Mouse (Mus musculus) kidney, embryonic 16.5 days (tissue): ENCODE measurements around the gene Snrpc. TPM values are rescaled to one million over a fixed set of nuclear protein-coding genes. Genes with fewer than 3 reads are reported as not detected.

Experiments
- ATAC-seq: fragments of 200-750 bp; cut with Nextera tagmentation; 2 replicates; pipeline ENCODE4 v1.8.0; 2017; ENCODE audit warnings: moderate TSS enrichment; ENCODE audit not compliant: low FRiP score, low TSS enrichment
- H3K27ac ChIP-seq: fragments of 300-500 bp; sonication (generic); 2 replicates; pipeline ENCODE4 v1.5.1; 2014; ENCODE audit warnings: low read length
- H3K27me3 ChIP-seq: fragments of 300-500 bp; sonication (generic); 2 replicates; pipeline ENCODE4 v1.6.1; 2014; ENCODE audit warnings: low read length, control low read depth, mixed read lengths; ENCODE audit not compliant: insufficient read depth
- H3K36me3 ChIP-seq: fragments of 300-500 bp; sonication (generic); 2 replicates; pipeline ENCODE4 v1.6.1; 2014; ENCODE audit warnings: low read length, control low read depth, mixed read lengths; ENCODE audit not compliant: insufficient read depth
- H3K4me1 ChIP-seq: fragments of 300-500 bp; sonication (generic); 2 replicates; pipeline ENCODE4 v1.6.1; 2014; ENCODE audit warnings: low read length, control low read depth, mixed read lengths; ENCODE audit not compliant: insufficient read depth
- H3K4me2 ChIP-seq: fragments of 300-500 bp; sonication (generic); replicated peaks from 2 replicates; pipeline ENCODE4 v1.6.1; 2014; ENCODE audit warnings: low read depth, low read length
- H3K4me3 ChIP-seq: fragments of 300-500 bp; sonication (generic); 2 replicates; pipeline ENCODE4 v1.5.1; 2014; ENCODE audit warnings: mild to moderate bottlenecking, low read length
- H3K9ac ChIP-seq: fragments of 300-500 bp; sonication (generic); replicated peaks from 2 replicates; pipeline ENCODE4 v1.6.1; 2014; ENCODE audit warnings: low read length
- H3K9me3 ChIP-seq: fragments of 300-500 bp; sonication (generic); 2 replicates; pipeline ENCODE4 v1.6.1; 2016; ENCODE audit warnings: low read length, control low read depth
- WGBS: fragments of 180-500 bp; shearing (Covaris S2); extraction: QIAGEN DNeasy Blood & Tissue Kit; methylation state at CpG from one replicate; pipeline ENCODE4 v1.1.7; 2014; 5-methylcytosine and 5-hydroxymethylcytosine counted together
- polyA plus RNA-seq: library from polyadenylated mRNA; unstranded; fragments of >200 nt; fragmentation: Nextera tagmentation; extraction: Ambion mirVana; gene quantifications from 2 replicates; pipeline ENCODE4 v1.2.1, GENCODE M21; 2015

Snrpc gene
- polyA plus RNA-seq, 1 experiment from 2014 or later = 286 TPM

DNA sequence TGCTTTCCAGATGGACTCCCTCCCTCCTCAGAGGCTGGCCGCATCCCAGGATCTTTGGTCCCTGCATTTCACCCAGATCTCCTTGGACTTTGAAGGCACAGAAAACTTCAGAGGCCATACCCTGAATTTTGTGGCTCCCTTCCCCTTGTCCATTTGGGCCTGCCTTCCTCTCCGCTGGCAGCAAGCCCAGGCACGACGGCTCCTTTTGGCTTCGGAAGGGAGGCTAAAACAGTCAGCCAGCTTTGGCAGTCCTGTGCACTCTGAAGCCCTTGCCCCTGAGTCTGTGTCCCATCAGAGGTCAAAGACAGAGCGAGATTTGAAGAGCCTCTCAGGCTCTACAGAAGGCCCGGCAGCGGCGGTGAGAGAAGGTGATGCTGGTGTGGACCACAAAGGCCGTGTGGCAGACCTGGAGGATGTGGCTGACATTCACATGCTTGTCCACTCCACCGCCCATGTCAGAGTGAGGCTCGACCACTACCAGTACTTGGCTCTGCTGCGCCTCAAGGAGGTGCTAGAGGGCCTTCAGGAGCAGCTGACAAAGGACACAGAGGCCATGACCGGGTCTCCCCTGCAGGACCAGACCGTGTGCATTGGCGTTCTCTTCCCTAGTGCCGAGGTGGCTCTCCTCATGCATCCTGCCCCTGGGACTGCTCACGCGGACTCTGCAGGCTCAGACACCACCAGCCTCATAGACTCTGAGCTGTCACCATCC, 48.7 kb downstream of the Snrpc start:
- peaks cover 51% of the 10 kb centered on the region for H3K36me3 ChIP-seq
- no peaks in the 10 kb centered on the region for H3K4me1 ChIP-seq
- no peaks in the 10 kb centered on the region for H3K9me3 ChIP-seq
- H3K27ac ChIP-seq = no peak overlapping the region
- ATAC-seq = no peak
- H3K4me2 ChIP-seq = no peak overlapping the region
- no peak overlapping the region for H3K4me3 ChIP-seq
- H3K27me3 ChIP-seq = no peaks in the 10 kb centered on the region
- 83% methylated on average over 19 of the region's 19 CpGs for whole genome bisulfite sequencing
- no peak overlapping the region for H3K9ac ChIP-seq

Other genes starting within 250 kb of the Snrpc start
- 81.8 and 84.1 TPM in 2 replicates for gene Nudt3, start 214.7 kb upstream of the Snrpc start, polyA plus RNA-seq
- gene RPS10-NUDT3, start 202.9 kb upstream of the Snrpc start, polyA plus RNA-seq = not detected in 2 replicates
- 825 and 828 TPM in 2 replicates for gene Rps10, start 201.5 kb upstream of the Snrpc start, polyA plus RNA-seq
- 1.4 and 1.7 TPM in 2 replicates for gene Pacsin1, start 182.6 kb upstream of the Snrpc start, polyA plus RNA-seq
- 0.18 and 0.31 TPM in 2 replicates for gene Spdef, start 109.2 kb upstream of the Snrpc start, polyA plus RNA-seq
- 18.8 and 19.4 TPM in 2 replicates for gene D17Wsu92e, start 17.5 kb upstream of the Snrpc start, polyA plus RNA-seq
- gene Uhrf1bp1, start 18.3 kb downstream of the Snrpc start, polyA plus RNA-seq = 7.5 and 7.7 TPM in 2 replicates
- 14.5 and 15.0 TPM in 2 replicates for gene Anks1, start 71.2 kb downstream of the Snrpc start, polyA plus RNA-seq
- gene Taf11, start 71.7 kb downstream of the Snrpc start, polyA plus RNA-seq = 59.9 and 72.7 TPM in 2 replicates
- gene Tcp11, start 242.5 kb downstream of the Snrpc start, polyA plus RNA-seq = 6.4 and 7.6 TPM in 2 replicates